Mouse (Mus musculus) C2C12 (cell line): ENCODE measurements around the gene Casz1. TPM values are rescaled to one million over a fixed set of nuclear protein-coding genes. Genes with fewer than 3 reads are reported as not detected.

ENCODE experiments used
- H3K27me3 ChIP-seq: one replicate; pipeline ENCODE4 v1.6.1; 2011; ENCODE audit not compliant: control insufficient read depth, insufficient read depth, insufficient read length
- H3K36me3 ChIP-seq: one replicate; pipeline ENCODE4 v1.6.1; 2011; ENCODE audit not compliant: control insufficient read depth, insufficient read depth
- H3K4me3 ChIP-seq: one replicate; pipeline ENCODE4 v1.5.1; 2011; ENCODE audit warnings: mild to moderate bottlenecking, control low read depth; ENCODE audit not compliant: poor library complexity, insufficient read depth, severe bottlenecking
- H3K79me2 ChIP-seq: one replicate; pipeline ENCODE4 v1.6.1; 2011; ENCODE audit not compliant: control insufficient read depth, insufficient read depth
- H3K79me3 ChIP-seq: one replicate; pipeline ENCODE4 v1.6.1; 2011; ENCODE audit warnings: low read depth, control low read depth
- H3ac ChIP-seq: one replicate; pipeline ENCODE3; 2011; ENCODE audit warnings: low read depth; ENCODE audit not compliant: control insufficient read depth, insufficient read length
- CEBPB ChIP-seq: IDR thresholded peaks from one replicate; pipeline ENCODE4 v1.6.1; 2011; ENCODE audit warnings: low read depth, mild to moderate bottlenecking, control low read depth, moderate library complexity
- CTCF ChIP-seq: IDR thresholded peaks from one replicate; pipeline ENCODE4 v1.5.1; 2011; ENCODE audit not compliant: control insufficient read depth, insufficient read depth, insufficient read length
- FOSL1 ChIP-seq: IDR thresholded peaks from one replicate; pipeline ENCODE4 v1.8.0; 2011; ENCODE audit warnings: mild to moderate bottlenecking, low read length; ENCODE audit not compliant: poor library complexity, insufficient read depth, severe bottlenecking
- MAX ChIP-seq: IDR thresholded peaks from one replicate; pipeline ENCODE4 v1.6.1; 2011; ENCODE audit warnings: mild to moderate bottlenecking, control low read depth
- MYOD1 ChIP-seq: IDR thresholded peaks from one replicate; pipeline ENCODE4 v1.6.1; 2011; ENCODE audit warnings: low read depth; ENCODE audit not compliant: control insufficient read depth, insufficient read length
- MYOG ChIP-seq: IDR thresholded peaks from one replicate; pipeline ENCODE4 v1.6.1; 2011; ENCODE audit not compliant: control insufficient read depth, insufficient read length; ENCODE audit errors: extremely low read depth
- USF1 ChIP-seq: IDR thresholded peaks from one replicate; pipeline ENCODE4 v1.6.1; 2011; ENCODE audit warnings: low read depth, mild to moderate bottlenecking, control low read depth, moderate library complexity
- polyA plus RNA-seq: library from polyadenylated mRNA; unstranded; fragments of >200 nt; fragmentation: generic; extraction: Trizol; gene quantifications from one replicate; pipeline ENCODE4 v1.2.1, GENCODE M21; 2012; ENCODE audit warnings: missing spikeins

The Casz1 gene
- polyA plus RNA-seq, 1 experiment: 0.07 TPM

DNA sequence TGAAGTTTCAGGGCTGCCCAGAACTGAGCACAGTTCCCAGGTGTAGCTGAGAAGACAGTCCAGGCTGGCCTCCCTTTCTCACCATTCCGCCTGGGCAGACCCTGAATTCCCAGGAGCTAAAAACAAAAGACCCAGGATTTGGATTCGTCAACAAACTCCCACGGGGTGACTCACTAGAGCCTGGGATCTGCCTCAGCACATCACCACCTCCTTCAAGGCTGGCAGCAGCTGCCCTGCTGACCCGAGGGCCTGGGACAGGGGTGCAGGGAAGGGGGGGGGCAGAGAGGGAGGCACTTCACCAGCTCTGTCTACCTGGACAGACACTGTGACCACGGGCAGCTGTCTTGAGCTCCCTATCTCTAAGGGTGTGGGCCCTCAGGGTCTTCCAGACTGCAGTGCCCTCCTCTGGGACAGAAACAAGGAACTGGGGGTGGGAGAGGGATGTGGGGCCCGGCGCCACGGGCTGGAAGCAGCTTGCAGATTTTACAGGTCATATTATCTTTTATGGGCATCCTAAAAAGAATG lies 24.1 kb upstream of the Casz1 start:
- H3K27me3 ChIP-seq: no peaks in the 10 kb centered on the region
- TF ChIP-seq CEBPB (no peak), CTCF (no peak), MYOD1 (no peak), MYOG (no peak), MAX (no peak), FOSL1 (no peak), USF1 (no peak)

DNA sequence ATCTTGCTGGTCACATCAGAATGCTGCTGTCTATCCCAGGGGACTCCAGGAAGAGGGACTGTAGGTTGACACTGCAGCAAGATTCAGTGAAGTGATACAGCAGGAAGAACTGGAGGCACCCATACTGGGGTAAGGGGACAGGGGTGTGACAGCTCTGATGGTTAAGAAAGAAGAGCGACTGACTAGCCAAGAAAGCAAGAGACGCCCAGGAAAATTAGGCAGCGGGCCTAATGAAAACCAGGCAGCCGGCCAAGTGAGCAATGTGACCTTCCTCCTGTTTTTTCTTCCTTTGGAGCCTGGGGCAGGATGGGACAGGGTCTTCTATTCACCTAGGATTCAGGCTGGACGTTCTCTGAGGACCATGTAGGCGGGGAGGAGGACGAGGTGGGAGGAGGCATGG lies 22.7 kb upstream of the Casz1 start:
- no peaks in the 10 kb centered on the region for H3K27me3 ChIP-seq
- no peaks in the 10 kb centered on the region for H3K36me3 ChIP-seq
- H3K79me2 ChIP-seq: no peaks in the 10 kb centered on the region

More for the DNA sequence above, 24.1 kb upstream of the Casz1 start:
- H3ac ChIP-seq: no peak overlapping the region
- H3K36me3 ChIP-seq: no peaks in the 10 kb centered on the region
- H3K4me3 ChIP-seq: no peak overlapping the region
- H3K79me3 ChIP-seq: no peaks in the 10 kb centered on the region
- no peaks in the 10 kb centered on the region for H3K79me2 ChIP-seq

DNA sequence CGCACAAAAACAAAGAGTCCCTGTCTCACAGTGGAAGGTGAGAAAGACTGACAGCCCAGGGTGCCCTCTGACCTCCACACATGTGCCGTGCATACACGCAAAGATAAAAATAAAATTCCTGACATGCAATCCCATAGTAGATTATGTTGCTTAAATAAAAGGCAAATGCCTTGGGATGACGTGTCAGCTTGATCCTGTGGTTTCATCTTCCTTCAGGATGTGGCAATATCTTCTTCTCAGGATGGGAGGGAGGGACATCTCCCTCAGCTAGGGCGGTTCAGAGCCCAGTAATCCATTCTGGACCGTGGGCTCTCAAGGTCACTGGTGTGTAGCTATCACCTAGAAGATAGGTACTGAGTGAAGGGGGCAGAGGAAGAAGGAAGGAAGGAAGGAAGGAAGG lies 21.3 kb upstream of the Casz1 start:
- Histone ChIP-seq H3K4me3 (no peak overlapping the region), H3K36me3 (no peaks in the 10 kb centered on the region), H3K79me3 (no peaks in the 10 kb centered on the region), H3K79me2 (no peaks in the 10 kb centered on the region), H3K27me3 (peaks cover 4% of the 10 kb centered on the region), H3ac (no peak overlapping the region)
- no peak for TF ChIP-seq MAX
- TF ChIP-seq CEBPB: peak; percentile 55

More for the DNA sequence above, 22.7 kb upstream of the Casz1 start:
- H3K79me3 ChIP-seq: no peaks in the 10 kb centered on the region
- TF ChIP-seq MYOD1 (no peak), MAX (no peak), CTCF (no peak), FOSL1 (no peak), USF1 (no peak), CEBPB (no peak), MYOG (no peak)
- H3K4me3 ChIP-seq: no peak overlapping the region
- H3ac ChIP-seq: no peak overlapping the region

DNA sequence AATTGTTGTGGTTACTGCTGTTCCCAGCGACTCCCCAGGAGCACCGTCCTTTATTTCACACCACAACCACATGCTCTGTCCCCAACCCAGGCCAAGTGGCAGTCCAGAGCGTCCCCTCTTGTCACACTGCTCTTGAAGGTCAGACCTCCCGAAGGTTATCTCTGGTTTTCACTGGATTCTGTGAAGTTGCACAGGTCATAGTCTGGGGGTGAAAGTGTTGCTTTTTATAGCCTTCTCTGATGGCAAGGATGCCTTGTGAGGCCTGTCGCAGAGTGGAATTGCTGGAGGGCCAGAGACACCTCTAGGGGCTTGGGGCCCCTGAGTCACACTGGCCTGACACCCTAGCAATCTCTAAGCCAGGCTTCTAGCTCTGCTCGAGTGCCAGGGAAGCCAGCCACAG lies 20.5 kb upstream of the Casz1 start:
- Histone ChIP-seq H3K79me3 (no peaks in the 10 kb centered on the region), H3K36me3 (no peaks in the 10 kb centered on the region), H3K27me3 (peaks cover 8% of the 10 kb centered on the region), H3K4me3 (no peak overlapping the region), H3K79me2 (no peaks in the 10 kb centered on the region), H3ac (no peak overlapping the region)
- TF ChIP-seq USF1: no peak
- no peak for TF ChIP-seq CEBPB
- no peak for TF ChIP-seq MYOD1
- TF ChIP-seq MAX: no peak
- TF ChIP-seq FOSL1: no peak
- TF ChIP-seq CTCF: no peak
- TF ChIP-seq MYOG: no peak

DNA sequence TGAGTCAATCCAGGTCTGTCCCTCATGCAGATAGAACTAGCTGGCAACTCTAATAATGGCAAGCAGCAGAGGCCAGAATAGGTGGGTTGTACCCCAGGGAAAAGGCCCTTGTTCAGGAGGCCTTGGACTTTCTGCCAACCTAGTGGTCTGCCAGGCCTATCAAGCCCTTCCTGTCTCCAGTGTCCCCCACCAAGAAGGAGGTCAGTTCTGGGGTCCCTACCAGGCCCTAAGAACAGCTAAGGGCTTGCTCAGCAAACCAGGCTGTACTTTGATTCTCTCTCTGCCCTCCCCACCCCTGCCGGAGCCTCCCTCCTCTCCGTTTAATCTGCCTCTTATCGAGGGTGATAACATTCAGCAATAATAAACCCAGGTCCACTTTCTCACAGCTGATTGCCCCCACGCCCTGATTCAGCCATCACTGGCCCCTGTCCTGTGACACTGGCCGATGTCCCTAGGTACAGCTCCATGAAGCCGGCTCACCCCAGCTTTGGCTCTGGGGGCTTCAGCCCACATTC lies 19.1 kb upstream of the Casz1 start:
- Histone ChIP-seq H3K79me3 (no peaks in the 10 kb centered on the region), H3ac (no peak overlapping the region), H3K36me3 (no peaks in the 10 kb centered on the region), H3K27me3 (peaks cover 8% of the 10 kb centered on the region), H3K79me2 (no peaks in the 10 kb centered on the region), H3K4me3 (no peak overlapping the region)
- TF ChIP-seq CEBPB: no peak
- no peak for TF ChIP-seq MYOG
- TF ChIP-seq USF1: no peak
- no peak for TF ChIP-seq MAX
- TF ChIP-seq CTCF: no peak
- no peak for TF ChIP-seq FOSL1
- TF ChIP-seq MYOD1: no peak

DNA sequence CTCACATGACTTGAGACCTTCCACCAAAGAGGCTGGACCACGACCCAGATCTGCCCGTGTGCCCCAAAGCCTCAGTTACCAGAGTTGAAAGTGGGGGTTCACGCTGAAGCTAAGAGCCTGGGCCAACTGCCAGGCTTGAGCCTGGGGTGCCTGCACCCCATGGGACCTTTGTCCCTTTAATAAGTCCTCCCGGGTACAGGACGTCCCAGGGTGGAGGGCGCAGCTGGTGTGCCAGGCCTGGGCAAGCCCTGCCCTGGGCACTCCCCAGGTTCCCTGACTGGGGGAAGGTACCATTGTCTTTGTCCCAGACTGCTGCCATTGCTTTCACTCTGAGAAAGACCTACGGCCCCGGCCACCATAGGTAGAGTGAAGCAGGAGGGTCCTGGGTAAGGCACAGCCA lies 18.2 kb upstream of the Casz1 start:
- TF ChIP-seq MAX (no peak), CTCF (no peak), CEBPB (no peak), MYOG (no peak), FOSL1 (no peak), USF1 (no peak), MYOD1 (no peak)
- no peaks in the 10 kb centered on the region for H3K79me2 ChIP-seq
- H3ac ChIP-seq: no peak overlapping the region
- H3K27me3 ChIP-seq: peaks cover 15% of the 10 kb centered on the region
- H3K79me3 ChIP-seq: no peaks in the 10 kb centered on the region
- no peaks in the 10 kb centered on the region for H3K36me3 ChIP-seq
- H3K4me3 ChIP-seq: no peak overlapping the region
